In genomic region chr3:138515656-138516370, GRCm38 (mm10) we compare ENCODE assay signal across 11 mouse cellular contexts. TPM values are rescaled to one million over a fixed set of nuclear protein-coding genes. Genes with fewer than 3 reads are reported as not detected.
DNase-seq lines count a peak whose midpoint lies in the region; ATAC-seq and TF ChIP-seq lines count a peak whose summit lies in the region.
"Had no signal": no experiment of that assay in that cellular context is flagged by ENCODE, and none has a peak within 500 bp of the region (broad histone marks: within the 10 kb centered on the region; RNA-seq: fewer than 3 reads in every experiment).

No protein-coding gene starts in this region.

- H3K4me3 ChIP-seq in lung, embryonic 16.5 days (ENCODE audit: low read length): no peak overlapping the region
- no peak overlapping the region for H3K4me3 ChIP-seq in forebrain, embryonic 15.5 days
- H3K4me3 ChIP-seq in midbrain, postnatal 0 days (ENCODE audit: low read depth, low read length): no peak overlapping the region

- no peak overlapping the region for H3K4me2 ChIP-seq in lung, embryonic 16.5 days (ENCODE audit: low read depth, low read length)
- no peak overlapping the region for H3K4me2 ChIP-seq in forebrain, embryonic 15.5 days (replicated peaks)
- no peak overlapping the region for H3K4me2 ChIP-seq in midbrain, postnatal 0 days (ENCODE audit: low read depth, low read length, poor library complexity, severe bottlenecking)

- peak; percentile 54; the same call in 1 of the 2 replicates for ATAC-seq in lung, embryonic 16.5 days (ENCODE audit: low read depth)
- ATAC-seq in forebrain, embryonic 15.5 days (replicated peaks): 0 out of 2 replicates have a peak, but pooled peaks have one; percentile 48
- ATAC-seq in midbrain, postnatal 0 days (ENCODE audit: low FRiP score): peak; percentile 65; the same call in 1 of the 2 replicates
- no peak for ATAC-seq in erythroblast, adult 5-6 weeks (replicated peaks; ENCODE audit: low FRiP score, poor library complexity, severe bottlenecking)
- no peak for ATAC-seq in erythroid progenitor cell, adult 5-6 weeks (replicated peaks; ENCODE audit: low FRiP score, poor library complexity, severe bottlenecking)

- TF ChIP-seq CTCF in midbrain, postnatal 0 days (IDR thresholded peaks at IDR 0.05): no peak

- H3K36me3 ChIP-seq in lung, embryonic 16.5 days (ENCODE audit: control insufficient read depth, insufficient read depth, low read length): no peaks in the 10 kb centered on the region
- no peaks in the 10 kb centered on the region for H3K36me3 ChIP-seq in forebrain, embryonic 15.5 days
- H3K36me3 ChIP-seq in midbrain, postnatal 0 days (ENCODE audit: insufficient read depth, low read length): no peaks in the 10 kb centered on the region

- DNase-seq in lung, postnatal 4 days: no peak
- DNase-seq in adrenal gland, postnatal 14 days: peak; percentile 74
- DNase-seq in midbrain, postnatal 0 days (ENCODE audit: low spot score): peak; percentile 51
- DNase-seq in yolk sac, embryonic 10.5 days (ENCODE audit: low spot score): no peak
- DNase-seq: cerebellum, adult 18-20 months; gastrocnemius, postnatal 25 days; thymus, adult 2 months had no signal

- no peaks in the 10 kb centered on the region for H3K4me1 ChIP-seq in lung, embryonic 16.5 days (replicated peaks; ENCODE audit: control insufficient read depth, insufficient read depth, low read length)
- H3K4me1 ChIP-seq in forebrain, embryonic 15.5 days: no peaks in the 10 kb centered on the region
- H3K4me1 ChIP-seq in midbrain, postnatal 0 days (ENCODE audit: insufficient read depth, low read length): peaks cover 6% of the 10 kb centered on the region; the same call in 1 of the 2 replicates

- no peaks in the 10 kb centered on the region for H3K9me3 ChIP-seq in lung, embryonic 16.5 days (ENCODE audit: control insufficient read depth, low read length)
- no peaks in the 10 kb centered on the region for H3K9me3 ChIP-seq in forebrain, embryonic 15.5 days
- H3K9me3 ChIP-seq in midbrain, postnatal 0 days (ENCODE audit: low read length): no peaks in the 10 kb centered on the region

- H3K27me3 ChIP-seq in lung, embryonic 16.5 days (ENCODE audit: control insufficient read depth, insufficient read depth, low read depth, low read length): no peaks in the 10 kb centered on the region
- no peaks in the 10 kb centered on the region for H3K27me3 ChIP-seq in forebrain, embryonic 15.5 days
- H3K27me3 ChIP-seq in midbrain, postnatal 0 days (ENCODE audit: insufficient read depth, low read length): no peaks in the 10 kb centered on the region

- H3K9ac ChIP-seq in lung, embryonic 16.5 days (ENCODE audit: low read length): no peak overlapping the region
- no peak overlapping the region for H3K9ac ChIP-seq in forebrain, embryonic 15.5 days (replicated peaks)
- no peak overlapping the region for H3K9ac ChIP-seq in midbrain, postnatal 0 days (replicated peaks; ENCODE audit: low read length, poor library complexity, severe bottlenecking)

- WGBS in lung, embryonic 16.5 days: 44% methylated on average over 10 of the region's 10 CpGs
- WGBS in forebrain, embryonic 15.5 days: 23% methylated on average over 10 of the region's 10 CpGs
- WGBS in midbrain, postnatal 0 days: 22% methylated on average over 10 of the region's 10 CpGs

- H3K27ac ChIP-seq in lung, embryonic 16.5 days (ENCODE audit: low read length): no peak overlapping the region
- no peak overlapping the region for H3K27ac ChIP-seq in forebrain, embryonic 15.5 days (replicated peaks)
- no peak overlapping the region for H3K27ac ChIP-seq in midbrain, postnatal 0 days (ENCODE audit: low read depth, low read length)

RNA-seq across cellular contexts. Expression of gene Eif4e, which starts 10.2 kb away (rescaled TPM):
- 306 and 326 TPM in 2 replicates for polyA plus RNA-seq in lung, embryonic 16.5 days (2015; fragmentation: Nextera tagmentation; extraction: Ambion mirVana)
- total RNA-seq in adrenal gland, postnatal 14 days (2021): 171 and 181 TPM in 2 replicates
- polyA plus RNA-seq in forebrain, embryonic 15.5 days (2015; fragmentation: Nextera tagmentation; extraction: Ambion mirVana): 360 and 371 TPM in 2 replicates
- total RNA-seq in midbrain, postnatal 0 days (2014; rRNA removed): 91.4 and 104 TPM in 2 replicates
- 293 and 309 TPM in 2 replicates for polyA plus RNA-seq in midbrain, postnatal 0 days (2015; fragmentation: Nextera tagmentation; extraction: Ambion mirVana)
- 55.5 and 73.6 TPM in 2 replicates for total RNA-seq in erythroblast, adult 5-6 weeks (2015; ENCODE audit: low replicate concordance)
- total RNA-seq in erythroblast, adult 5-6 weeks (2017; ENCODE audit: low replicate concordance): 53.2 and 70.4 TPM in 2 replicates
- total RNA-seq in erythroid progenitor cell, adult 5-6 weeks (2015; ENCODE audit: low replicate concordance): 129 and 176 TPM in 2 replicates
- total RNA-seq in erythroid progenitor cell, adult 5-6 weeks (2017; ENCODE audit: low replicate concordance): 97.2 and 160 TPM in 2 replicates

RNA-seq across cellular contexts. Expression of gene Metap1, which starts 26.5 kb away (rescaled TPM):
- polyA plus RNA-seq in lung, embryonic 16.5 days (2015; fragmentation: Nextera tagmentation; extraction: Ambion mirVana): 46.6 and 48.2 TPM in 2 replicates
- 50.5 and 54.4 TPM in 2 replicates for total RNA-seq in adrenal gland, postnatal 14 days (2021)
- 43.3 and 44.8 TPM in 2 replicates for polyA plus RNA-seq in forebrain, embryonic 15.5 days (2015; fragmentation: Nextera tagmentation; extraction: Ambion mirVana)
- total RNA-seq in midbrain, postnatal 0 days (2014; rRNA removed): 50.7 and 60.4 TPM in 2 replicates
- 49.8 and 51.0 TPM in 2 replicates for polyA plus RNA-seq in midbrain, postnatal 0 days (2015; fragmentation: Nextera tagmentation; extraction: Ambion mirVana)
- 10.0 and 15.3 TPM in 2 replicates for total RNA-seq in erythroblast, adult 5-6 weeks (2015; ENCODE audit: low replicate concordance)
- total RNA-seq in erythroblast, adult 5-6 weeks (2017; ENCODE audit: low replicate concordance): 18.2 and 21.3 TPM in 2 replicates
- total RNA-seq in erythroid progenitor cell, adult 5-6 weeks (2015; ENCODE audit: low replicate concordance): 32.7 and 39.3 TPM in 2 replicates
- 29.7 and 40.6 TPM in 2 replicates for total RNA-seq in erythroid progenitor cell, adult 5-6 weeks (2017; ENCODE audit: low replicate concordance)

Comparison
In these comparisons a context has a peak if more than half of its experiments do, and no peak if none do; other contexts are left out.
1. ATAC-seq: peak in lung, embryonic 16.5 days (single experiment), forebrain, embryonic 15.5 days (single experiment) and midbrain, postnatal 0 days (single experiment); none in erythroblast, adult 5-6 weeks (single experiment) and erythroid progenitor cell, adult 5-6 weeks (single experiment).
2. DNase-seq: peak in adrenal gland, postnatal 14 days (single experiment) and midbrain, postnatal 0 days (single experiment); none in lung, postnatal 4 days (0 of 2) and yolk sac, embryonic 10.5 days (single experiment).